Mouse (Mus musculus): ENCODE measurements around the gene Mycs. TPM values are rescaled to one million over a fixed set of nuclear protein-coding genes. Genes with fewer than 3 reads are reported as not detected.

Mycs gene
- not detected in 2 replicates for polyA plus RNA-seq (2012; rRNA removed)

GRCm38 (mm10) chrX:5469165-5469564 is at the start of gene Mycs:
TSS of gene Mycs (minus strand) at chrX:5469265.

Other genes with a start within 250 kb of the Mycs start
- gene Btbd35f7, start 199.8 kb upstream of the Mycs start, polyA plus RNA-seq (2012; rRNA removed): not detected in 2 replicates

Data from liver, embryonic 14 days (tissue).